ENCODE assay signal across 7 mouse cellular contexts in genomic region chr11:102216056-102216885, GRCm38 (mm10). TPM values are rescaled to one million over a fixed set of nuclear protein-coding genes. Genes with fewer than 3 reads are reported as not detected.
DNase-seq lines count a peak whose midpoint lies in the region; ATAC-seq and TF ChIP-seq lines count a peak whose summit lies in the region.

No protein-coding gene starts in this region.

- no peaks in the 10 kb centered on the region for H3K27me3 ChIP-seq in embryonic facial prominence, embryonic 10.5 days (replicated peaks; ENCODE audit: low read depth, poor library complexity, severe bottlenecking)
- H3K27me3 ChIP-seq in heart, postnatal 0 days (ENCODE audit: control insufficient read depth, insufficient read depth, low read length) = no peaks in the 10 kb centered on the region
- H3K27me3 ChIP-seq in limb, embryonic 10.5 days (ENCODE audit: low read depth, poor library complexity, severe bottlenecking) = no peaks in the 10 kb centered on the region

- peak overlapping the region; percentile 26 for H3K27ac ChIP-seq in embryonic facial prominence, embryonic 10.5 days (replicated peaks)
- peak overlapping the region; percentile 92 for H3K27ac ChIP-seq in heart, postnatal 0 days (ENCODE audit: low read depth)
- H3K27ac ChIP-seq in limb, embryonic 10.5 days = peak overlapping the region; percentile 43; the same call in 1 of the 2 replicates

- peak; percentile 73 for ATAC-seq in heart, postnatal 0 days (ENCODE audit: insufficient read depth, low read depth)

- peak overlapping the region; percentile 80 for H3K4me2 ChIP-seq in heart, postnatal 0 days (ENCODE audit: low read depth, low read length)

- peaks cover 21% of the 10 kb centered on the region for H3K36me3 ChIP-seq in embryonic facial prominence, embryonic 10.5 days (replicated peaks)
- H3K36me3 ChIP-seq in heart, postnatal 0 days (replicated peaks; ENCODE audit: control insufficient read depth, insufficient read depth, low read length) = peaks cover 2% of the 10 kb centered on the region; the same call in 1 of the 2 replicates
- peaks cover 3% of the 10 kb centered on the region for H3K36me3 ChIP-seq in limb, embryonic 10.5 days

- no peak for TF ChIP-seq EP300 in heart, postnatal 0 days (IDR thresholded peaks at IDR 0.05; ENCODE audit: low read depth)

- no peak for TF ChIP-seq CTCF in heart, postnatal 0 days (IDR thresholded peaks at IDR 0.05; ENCODE audit: low read depth)

- H3K9ac ChIP-seq in heart, postnatal 0 days (replicated peaks; ENCODE audit: low read depth, low read length) = peak overlapping the region; percentile 65

- 51% methylated on average over 12 of the region's 12 CpGs for WGBS in embryonic facial prominence, embryonic 10.5 days
- WGBS in heart, postnatal 0 days = 7% methylated on average over 12 of the region's 12 CpGs
- WGBS in limb, embryonic 10.5 days = 51% methylated on average over 12 of the region's 12 CpGs

- H3K4me1 ChIP-seq in embryonic facial prominence, embryonic 10.5 days = peaks cover 83% of the 10 kb centered on the region
- H3K4me1 ChIP-seq in heart, postnatal 0 days (ENCODE audit: control insufficient read depth, insufficient read depth) = peaks cover 86% of the 10 kb centered on the region
- H3K4me1 ChIP-seq in limb, embryonic 10.5 days = peaks cover 81% of the 10 kb centered on the region

- H3K9me3 ChIP-seq in embryonic facial prominence, embryonic 10.5 days = no peaks in the 10 kb centered on the region
- H3K9me3 ChIP-seq in heart, postnatal 0 days (replicated peaks; ENCODE audit: control insufficient read depth, low read length) = no peaks in the 10 kb centered on the region
- no peaks in the 10 kb centered on the region for H3K9me3 ChIP-seq in limb, embryonic 10.5 days (replicated peaks)

- peak; percentile 76 for DNase-seq in testis, postnatal 10 days (ENCODE audit: low spot score)
- DNase-seq in testis, postnatal 14 days (ENCODE audit: low spot score) = no peak
- DNase-seq in embryonic facial prominence, embryonic 10.5 days (ENCODE audit: low spot score) = peak; percentile 15
- DNase-seq in heart, postnatal 0 days (ENCODE audit: low spot score) = peak; percentile 96
- peak; percentile 29 for DNase-seq in limb, embryonic 10.5 days (ENCODE audit: low spot score)
- DNase-seq in right cerebral cortex, postnatal 36 days (ENCODE audit: low spot score in 2 of 2) = peak; percentile 52 to 70
- no peak for DNase-seq in c-Kit-positive CD71-positive TER-119-positive erythroid progenitor cells, embryonic 14.5 days (ENCODE audit: low spot score)

- peak overlapping the region; percentile 25 for H3K4me3 ChIP-seq in embryonic facial prominence, embryonic 10.5 days
- peak overlapping the region; percentile 58 for H3K4me3 ChIP-seq in heart, postnatal 0 days (ENCODE audit: low read depth, low read length)
- no peak overlapping the region for H3K4me3 ChIP-seq in limb, embryonic 10.5 days

RNA-seq across cellular contexts. Expression of gene Hdac5, which starts 13.7 kb away (rescaled TPM):
- 49.6 and 52.9 TPM in 2 replicates for polyA plus RNA-seq in embryonic facial prominence, embryonic 10.5 days (2016; fragmentation: Nextera tagmentation; extraction: Ambion mirVana)
- 194 and 287 TPM in 2 replicates for total RNA-seq in heart, postnatal 0 days (2014; rRNA removed; ENCODE audit: low replicate concordance)
- 51.4 and 67.2 TPM in 2 replicates for polyA plus RNA-seq in heart, postnatal 0 days (2015; fragmentation: Nextera tagmentation; extraction: Ambion mirVana)
- 36.4 and 50.2 TPM in 2 replicates for polyA plus RNA-seq in limb, embryonic 10.5 days (2016; fragmentation: Nextera tagmentation; extraction: Ambion mirVana)

RNA-seq across cellular contexts. Expression of gene G6pc3, which starts 26.9 kb away (rescaled TPM):
- 38.2 and 39.6 TPM in 2 replicates for polyA plus RNA-seq in embryonic facial prominence, embryonic 10.5 days (2016; fragmentation: Nextera tagmentation; extraction: Ambion mirVana)
- total RNA-seq in heart, postnatal 0 days (2014; rRNA removed; ENCODE audit: low replicate concordance) = 47.9 and 55.5 TPM in 2 replicates
- 18.7 and 20.0 TPM in 2 replicates for polyA plus RNA-seq in heart, postnatal 0 days (2015; fragmentation: Nextera tagmentation; extraction: Ambion mirVana)
- polyA plus RNA-seq in limb, embryonic 10.5 days (2016; fragmentation: Nextera tagmentation; extraction: Ambion mirVana) = 41.4 and 41.6 TPM in 2 replicates

RNA-seq across cellular contexts. Expression of gene Lsm12, which starts 31.2 kb away (rescaled TPM):
- 145 and 155 TPM in 2 replicates for polyA plus RNA-seq in embryonic facial prominence, embryonic 10.5 days (2016; fragmentation: Nextera tagmentation; extraction: Ambion mirVana)
- 36.0 and 41.4 TPM in 2 replicates for total RNA-seq in heart, postnatal 0 days (2014; rRNA removed; ENCODE audit: low replicate concordance)
- 90.1 and 92.7 TPM in 2 replicates for polyA plus RNA-seq in heart, postnatal 0 days (2015; fragmentation: Nextera tagmentation; extraction: Ambion mirVana)
- polyA plus RNA-seq in limb, embryonic 10.5 days (2016; fragmentation: Nextera tagmentation; extraction: Ambion mirVana) = 125 and 146 TPM in 2 replicates

RNA-seq across cellular contexts. Expression of gene BC030867, which starts 32.4 kb away (rescaled TPM):
- polyA plus RNA-seq in embryonic facial prominence, embryonic 10.5 days (2016; fragmentation: Nextera tagmentation; extraction: Ambion mirVana) = 30.1 and 32.4 TPM in 2 replicates
- 3.9 and 5.6 TPM in 2 replicates for total RNA-seq in heart, postnatal 0 days (2014; rRNA removed; ENCODE audit: low replicate concordance)
- polyA plus RNA-seq in heart, postnatal 0 days (2015; fragmentation: Nextera tagmentation; extraction: Ambion mirVana) = 2.2 and 2.9 TPM in 2 replicates
- polyA plus RNA-seq in limb, embryonic 10.5 days (2016; fragmentation: Nextera tagmentation; extraction: Ambion mirVana) = 33.4 and 35.7 TPM in 2 replicates

RNA-seq across cellular contexts. Expression of gene Asb16, which starts 52.3 kb away (rescaled TPM):
- 0.09 and 0.10 TPM in 2 replicates for polyA plus RNA-seq in embryonic facial prominence, embryonic 10.5 days (2016; fragmentation: Nextera tagmentation; extraction: Ambion mirVana)
- 0.99 and 1.2 TPM in 2 replicates for total RNA-seq in heart, postnatal 0 days (2014; rRNA removed; ENCODE audit: low replicate concordance)
- polyA plus RNA-seq in heart, postnatal 0 days (2015; fragmentation: Nextera tagmentation; extraction: Ambion mirVana) = 0.07 TPM in 2 replicates
- polyA plus RNA-seq in limb, embryonic 10.5 days (2016; fragmentation: Nextera tagmentation; extraction: Ambion mirVana) = 0.06 and 0.08 TPM in 2 replicates

Comparison
In these comparisons a context has a peak if more than half of its experiments do, and no peak if none do; other contexts are left out.
1. DNase-seq: peak in testis, postnatal 10 days (single experiment), embryonic facial prominence, embryonic 10.5 days (single experiment), heart, postnatal 0 days (single experiment), limb, embryonic 10.5 days (single experiment) and right cerebral cortex, postnatal 36 days (2 of 2); none in testis, postnatal 14 days (single experiment) and c-Kit-positive CD71-positive TER-119-positive erythroid progenitor cells, embryonic 14.5 days (single experiment).
2. H3K27ac ChIP-seq: peak in every context shown above with its lines; median percentile 92 in heart, postnatal 0 days; 43 in limb, embryonic 10.5 days; 26 in embryonic facial prominence, embryonic 10.5 days.